Mouse (Mus musculus): ENCODE measurements at regions not wholly inside any gene's neighbourhood (a gene's known extent, or its start where the extent isn't known, plus 50 kb on each side); places are given as distances from the start of the nearest gene placed in this dataset.
A peak's percentile ranks its signal among the peaks of the same experiment; 100 is the strongest.

DNA sequence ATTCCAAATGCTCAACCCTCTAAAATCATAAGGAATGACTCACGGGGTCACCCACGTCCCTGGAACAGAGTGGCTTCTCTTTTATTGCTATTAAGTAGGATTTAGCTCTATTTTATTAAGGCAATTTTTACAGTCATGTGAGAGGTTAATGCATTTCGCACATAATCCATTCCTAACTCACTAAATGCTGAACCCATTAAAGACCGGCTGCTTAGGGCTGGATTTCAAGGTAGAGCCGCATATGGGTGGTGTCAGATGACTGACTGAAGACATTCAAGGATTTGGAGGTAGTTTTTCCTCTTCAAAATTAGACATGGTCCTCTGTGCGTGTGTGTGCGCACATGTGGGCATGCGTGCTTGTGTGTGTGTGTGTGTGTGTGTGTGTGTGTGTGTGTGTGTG, 208.4 kb upstream of the 4930535I16Rik start:
- 66% methylated on average over 8 of the region's 8 CpGs for WGBS
- no peaks in the 10 kb centered on the region for H3K36me3 ChIP-seq (ENCODE audit: insufficient read depth, low read length)
- no peaks in the 10 kb centered on the region for H3K27me3 ChIP-seq (ENCODE audit: insufficient read depth, low read length)
- no peak for DNase-seq (ENCODE audit: low spot score)
- no peak overlapping the region for H3K27ac ChIP-seq
- no peaks in the 10 kb centered on the region for H3K4me1 ChIP-seq (replicated peaks; ENCODE audit: insufficient read depth, low read length)
- ATAC-seq (replicated peaks; ENCODE audit: low FRiP score, low read depth) = no peak
- no peak overlapping the region for H3K9ac ChIP-seq (ENCODE audit: low read depth, low read length)
- H3K9me3 ChIP-seq (replicated peaks; ENCODE audit: low read length) = no peaks in the 10 kb centered on the region
- no peak overlapping the region for H3K4me3 ChIP-seq (replicated peaks; ENCODE audit: low read depth, low read length)
- no peak overlapping the region for H3K4me2 ChIP-seq (ENCODE audit: low read length)
- TF ChIP-seq CTCF (IDR thresholded peaks at IDR 0.05; ENCODE audit: low read depth) = no peak

DNA sequence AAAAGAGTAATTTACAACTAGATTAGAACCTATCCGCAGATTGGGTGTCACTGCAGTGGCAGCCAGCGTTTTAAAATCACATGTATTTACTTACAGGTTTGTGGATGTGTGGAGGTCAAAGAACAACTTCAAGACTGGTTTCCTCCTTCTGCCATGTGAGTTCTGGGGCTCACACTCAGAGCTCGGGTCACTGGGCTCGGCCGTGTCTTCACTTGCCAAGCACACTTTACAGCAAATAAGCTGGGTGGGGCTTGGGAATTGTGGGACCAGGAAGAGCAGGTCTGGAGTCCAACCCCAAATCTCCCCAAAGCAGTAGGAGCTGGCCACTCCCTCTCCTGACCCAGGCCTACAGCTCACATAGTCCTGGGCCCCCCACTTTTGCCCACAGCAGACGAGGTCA, 202.5 kb upstream of the 4930535I16Rik start:
- H3K4me1 ChIP-seq (replicated peaks; ENCODE audit: insufficient read depth, low read length) = no peaks in the 10 kb centered on the region
- WGBS = 54% methylated on average over 6 of the region's 6 CpGs
- DNase-seq (ENCODE audit: low spot score) (no peak), ATAC-seq (replicated peaks; ENCODE audit: low FRiP score, low read depth) (no peak)
- no peak overlapping the region for H3K27ac ChIP-seq
- no peak for TF ChIP-seq CTCF (IDR thresholded peaks at IDR 0.05; ENCODE audit: low read depth)
- H3K4me2 ChIP-seq (ENCODE audit: low read length) = no peak overlapping the region
- H3K4me3 ChIP-seq (replicated peaks; ENCODE audit: low read depth, low read length) = no peak overlapping the region
- H3K9ac ChIP-seq (ENCODE audit: low read depth, low read length) = no peak overlapping the region
- no peaks in the 10 kb centered on the region for H3K36me3 ChIP-seq (ENCODE audit: insufficient read depth, low read length)
- H3K27me3 ChIP-seq (ENCODE audit: insufficient read depth, low read length) = no peaks in the 10 kb centered on the region
- H3K9me3 ChIP-seq (replicated peaks; ENCODE audit: low read length) = no peaks in the 10 kb centered on the region

DNA sequence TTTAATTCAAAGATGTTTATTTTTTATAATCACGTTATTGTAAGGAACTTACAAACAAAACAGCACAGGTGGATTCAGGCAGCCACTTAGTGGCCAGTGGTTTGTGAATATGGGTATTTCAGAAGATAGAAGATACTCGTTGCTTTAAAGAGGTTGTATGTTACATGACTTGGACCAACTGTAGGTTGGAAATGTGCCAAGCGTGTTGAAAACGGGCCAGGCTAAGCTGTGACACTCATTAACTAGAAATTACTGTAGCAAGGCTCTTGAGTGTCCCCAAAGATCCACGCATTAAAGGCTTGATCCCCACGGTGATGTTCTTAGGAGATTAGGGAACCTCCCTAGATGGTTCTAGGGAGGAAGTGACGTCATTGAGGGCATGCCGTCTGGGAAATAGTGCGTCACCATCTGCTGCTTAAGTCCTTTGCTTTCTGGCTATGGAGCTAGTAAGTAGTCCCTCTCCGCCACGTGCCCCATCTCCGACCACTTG, 196.1 kb upstream of the 4930535I16Rik start:
- H3K9ac ChIP-seq (ENCODE audit: low read depth, low read length) = no peak overlapping the region
- H3K27ac ChIP-seq = no peak overlapping the region
- H3K4me3 ChIP-seq (replicated peaks; ENCODE audit: low read depth, low read length) = no peak overlapping the region
- no peaks in the 10 kb centered on the region for H3K27me3 ChIP-seq (ENCODE audit: insufficient read depth, low read length)
- DNase-seq (ENCODE audit: low spot score) = no peak
- H3K36me3 ChIP-seq (ENCODE audit: insufficient read depth, low read length) = no peaks in the 10 kb centered on the region
- no peaks in the 10 kb centered on the region for H3K9me3 ChIP-seq (replicated peaks; ENCODE audit: low read length)
- no peak for TF ChIP-seq CTCF (IDR thresholded peaks at IDR 0.05; ENCODE audit: low read depth)
- no peaks in the 10 kb centered on the region for H3K4me1 ChIP-seq (replicated peaks; ENCODE audit: insufficient read depth, low read length)
- ATAC-seq (replicated peaks; ENCODE audit: low FRiP score, low read depth) = no peak
- no peak overlapping the region for H3K4me2 ChIP-seq (ENCODE audit: low read length)
- 79% methylated on average over 12 of the region's 12 CpGs for WGBS

DNA sequence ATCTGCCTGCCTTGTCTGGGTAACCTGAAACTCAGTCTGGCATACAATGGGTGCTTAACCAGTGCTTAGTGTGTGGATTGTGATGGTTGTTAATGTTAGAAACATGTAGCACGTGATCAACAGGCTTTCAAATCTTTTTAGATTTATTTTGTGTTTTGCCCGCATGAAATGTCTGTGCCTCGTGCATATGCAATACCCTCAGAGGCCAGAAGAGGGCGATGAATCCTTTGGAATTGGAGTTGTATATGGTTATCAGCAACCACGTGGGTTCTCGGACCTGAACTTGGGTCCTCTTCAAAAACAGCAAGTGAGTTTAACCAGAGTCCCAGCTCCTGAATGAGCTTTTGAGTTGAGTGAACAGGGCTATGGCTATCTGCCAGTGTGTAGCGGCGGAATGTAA, 192.9 kb upstream of the 4930535I16Rik start:
- Histone ChIP-seq H3K27ac (no peak overlapping the region), H3K9ac (ENCODE audit: low read depth, low read length) (no peak overlapping the region), H3K36me3 (ENCODE audit: insufficient read depth, low read length) (no peaks in the 10 kb centered on the region), H3K4me2 (ENCODE audit: low read length) (no peak overlapping the region), H3K4me3 (replicated peaks; ENCODE audit: low read depth, low read length) (no peak overlapping the region), H3K9me3 (replicated peaks; ENCODE audit: low read length) (no peaks in the 10 kb centered on the region), H3K4me1 (replicated peaks; ENCODE audit: insufficient read depth, low read length) (no peaks in the 10 kb centered on the region), H3K27me3 (ENCODE audit: insufficient read depth, low read length) (no peaks in the 10 kb centered on the region)
- peak; percentile 57 for TF ChIP-seq CTCF (IDR thresholded peaks at IDR 0.05; ENCODE audit: low read depth)
- WGBS = 72% methylated on average over 8 of the region's 8 CpGs
- ATAC-seq (replicated peaks; ENCODE audit: low FRiP score, low read depth) (no peak), DNase-seq (ENCODE audit: low spot score) (no peak)

DNA sequence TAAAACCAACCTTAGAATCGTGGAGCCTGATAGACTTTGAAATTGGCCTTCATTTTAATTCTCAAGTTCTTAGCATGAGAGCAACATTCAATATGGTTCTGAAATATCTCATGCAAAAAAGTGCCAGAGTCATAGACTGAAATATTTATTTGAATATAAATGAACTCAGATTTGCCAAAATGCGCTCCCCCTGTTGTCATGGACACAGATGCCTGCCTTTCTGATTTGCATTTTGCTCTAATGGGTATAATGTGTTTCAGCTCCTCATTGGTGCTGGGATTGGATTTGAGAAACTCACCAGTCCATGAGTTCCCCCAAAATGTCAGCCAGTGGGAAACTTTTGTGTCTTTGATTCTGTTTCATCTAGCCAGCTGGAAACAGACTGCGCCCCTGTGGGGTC, 191.5 kb upstream of the 4930535I16Rik start:
- ATAC-seq (replicated peaks; ENCODE audit: low FRiP score, low read depth) (no peak), DNase-seq (ENCODE audit: low spot score) (no peak)
- H3K4me3 ChIP-seq (replicated peaks; ENCODE audit: low read depth, low read length) = no peak overlapping the region
- no peak for TF ChIP-seq CTCF (IDR thresholded peaks at IDR 0.05; ENCODE audit: low read depth)
- H3K27me3 ChIP-seq (ENCODE audit: insufficient read depth, low read length) = no peaks in the 10 kb centered on the region
- H3K9ac ChIP-seq (ENCODE audit: low read depth, low read length) = no peak overlapping the region
- no peak overlapping the region for H3K4me2 ChIP-seq (ENCODE audit: low read length)
- H3K27ac ChIP-seq = no peak overlapping the region
- WGBS = 78% methylated on average over 3 of the region's 3 CpGs
- no peaks in the 10 kb centered on the region for H3K4me1 ChIP-seq (replicated peaks; ENCODE audit: insufficient read depth, low read length)
- no peaks in the 10 kb centered on the region for H3K36me3 ChIP-seq (ENCODE audit: insufficient read depth, low read length)
- H3K9me3 ChIP-seq (replicated peaks; ENCODE audit: low read length) = no peaks in the 10 kb centered on the region

DNA sequence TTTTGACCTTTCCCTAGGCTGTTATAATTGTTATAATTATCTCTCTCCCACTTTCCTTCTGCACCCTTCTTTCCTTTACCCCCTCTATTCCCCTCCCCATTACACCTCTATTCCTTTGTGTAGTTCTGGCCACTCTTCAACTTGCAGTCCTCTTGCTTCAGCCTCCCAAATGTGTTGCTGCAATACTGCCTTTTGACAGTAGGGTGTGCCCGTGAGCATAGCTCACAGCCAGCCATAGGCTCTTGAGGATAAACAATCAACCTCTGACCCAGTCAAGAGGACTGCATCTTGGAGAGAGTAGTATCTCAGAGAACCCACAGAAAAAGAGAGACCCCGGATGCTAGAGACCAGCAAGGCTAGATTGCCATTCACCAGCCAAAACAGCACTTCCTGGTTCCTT, 184.9 kb upstream of the 4930535I16Rik start:
- H3K36me3 ChIP-seq (ENCODE audit: insufficient read depth, low read length) = no peaks in the 10 kb centered on the region
- 35% methylated on average over 2 of the region's 2 CpGs for WGBS
- H3K4me3 ChIP-seq (replicated peaks; ENCODE audit: low read depth, low read length) = no peak overlapping the region
- ATAC-seq (replicated peaks; ENCODE audit: low FRiP score, low read depth) (no peak), DNase-seq (ENCODE audit: low spot score) (peak; percentile 6)
- H3K4me2 ChIP-seq (ENCODE audit: low read length) = no peak overlapping the region
- no peaks in the 10 kb centered on the region for H3K27me3 ChIP-seq (ENCODE audit: insufficient read depth, low read length)
- H3K9me3 ChIP-seq (replicated peaks; ENCODE audit: low read length) = no peaks in the 10 kb centered on the region
- H3K9ac ChIP-seq (ENCODE audit: low read depth, low read length) = no peak overlapping the region
- no peaks in the 10 kb centered on the region for H3K4me1 ChIP-seq (replicated peaks; ENCODE audit: insufficient read depth, low read length)
- H3K27ac ChIP-seq = no peak overlapping the region
- peak; percentile 65 for TF ChIP-seq CTCF (IDR thresholded peaks at IDR 0.05; ENCODE audit: low read depth)

DNA sequence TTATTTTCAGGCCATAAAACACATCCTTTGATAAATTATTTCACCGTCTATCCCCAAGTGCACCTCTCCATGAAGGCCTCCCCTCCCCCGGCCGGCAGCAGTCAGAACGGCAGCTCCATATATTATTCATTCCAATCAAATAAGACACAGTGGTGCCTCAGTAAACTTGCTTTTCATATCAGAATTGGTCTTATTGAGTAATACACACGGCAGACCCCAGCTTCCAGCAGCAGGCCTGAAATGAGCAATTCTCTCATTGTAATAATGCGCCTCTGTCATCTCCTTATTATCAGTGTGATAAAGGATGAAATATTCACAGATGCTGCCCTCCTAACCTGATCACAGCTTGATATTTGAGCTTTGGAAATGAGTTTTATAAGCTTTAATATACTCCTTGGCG, 169.0 kb upstream of the 4930535I16Rik start:
- H3K9ac ChIP-seq (ENCODE audit: low read depth, low read length) = no peak overlapping the region
- H3K27me3 ChIP-seq (ENCODE audit: insufficient read depth, low read length) = no peaks in the 10 kb centered on the region
- H3K4me1 ChIP-seq (replicated peaks; ENCODE audit: insufficient read depth, low read length) = no peaks in the 10 kb centered on the region
- ATAC-seq (replicated peaks; ENCODE audit: low FRiP score, low read depth) (no peak), DNase-seq (ENCODE audit: low spot score) (no peak)
- H3K4me2 ChIP-seq (ENCODE audit: low read length) = no peak overlapping the region
- H3K9me3 ChIP-seq (replicated peaks; ENCODE audit: low read length) = no peaks in the 10 kb centered on the region
- no peaks in the 10 kb centered on the region for H3K36me3 ChIP-seq (ENCODE audit: insufficient read depth, low read length)
- H3K27ac ChIP-seq = no peak overlapping the region
- no peak overlapping the region for H3K4me3 ChIP-seq (replicated peaks; ENCODE audit: low read depth, low read length)
- TF ChIP-seq CTCF (IDR thresholded peaks at IDR 0.05; ENCODE audit: low read depth) = no peak
- 63% methylated on average over 7 of the region's 7 CpGs for WGBS

All from kidney, postnatal 0 days (tissue).